Mouse (Mus musculus) MEL (cell line): Measurements from ENCODE around the gene Atp6v1e2. TPM values are rescaled to one million over a fixed set of nuclear protein-coding genes. Genes with fewer than 3 reads are reported as not detected.

Source experiments
- DNase-seq: peaks from one replicate; pipeline ENCODE4 v3.0.0; 2011; ENCODE audit warnings: low read depth, low spot score
- H3K27ac ChIP-seq: 2 replicates; pipeline ENCODE4 v1.5.1; 2012; ENCODE audit warnings: low read depth, mild to moderate bottlenecking, control low read depth, low read length, moderate library complexity; ENCODE audit not compliant: control insufficient read depth
- H3K27me3 ChIP-seq, 2 experiments: fragments of 150-350 bp in 1 of 2; sonication (generic) in 1 of 2; 2 replicates each; pipeline ENCODE4 v1.6.1; 2012; ENCODE audit warnings: low read length in 2 of 2, mild to moderate bottlenecking in 2 of 2, improper control_type of control experiment in 1 of 2, moderate library complexity in 1 of 2; ENCODE audit not compliant: insufficient read depth in 2 of 2, control insufficient read depth in 1 of 2
- H3K36me3 ChIP-seq, 2 experiments: 2 replicates each; pipeline ENCODE4 v1.6.1; 2012 to 2014; ENCODE audit warnings: low read length in 2 of 2, improper control_type of control experiment in 1 of 2, inconsistent platforms in 1 of 2, mild to moderate bottlenecking in 1 of 2; ENCODE audit not compliant: insufficient read depth in 2 of 2, control insufficient read depth in 1 of 2
- H3K4me1 ChIP-seq, 2 experiments: fragments of 150-350 bp in 1 of 2; sonication (generic) in 1 of 2; 2 replicates each; pipeline ENCODE4 v1.6.1; 2012; ENCODE audit warnings: low read length in 2 of 2, improper control_type of control experiment in 1 of 2, mild to moderate bottlenecking in 1 of 2; ENCODE audit not compliant: insufficient read depth in 2 of 2, control insufficient read depth in 1 of 2
- H3K4me3 ChIP-seq, 2 experiments: fragments of 150-350 bp in 1 of 2; sonication (generic) in 1 of 2; 2 replicates each; pipeline ENCODE4 v1.5.1; 2012; ENCODE audit warnings: low read depth in 2 of 2, low read length in 2 of 2, mild to moderate bottlenecking in 2 of 2, moderate library complexity in 2 of 2, control low read depth in 1 of 2, improper control_type of control experiment in 1 of 2; ENCODE audit not compliant: control insufficient read depth in 1 of 2, insufficient read depth in 1 of 2
- H3K79me2 ChIP-seq: 2 replicates; pipeline ENCODE4 v1.6.1; 2012; ENCODE audit warnings: mild to moderate bottlenecking, low read length, moderate library complexity; ENCODE audit not compliant: control insufficient read depth, poor library complexity, insufficient read depth
- H3K9ac ChIP-seq: 2 replicates; pipeline ENCODE4 v1.6.1; 2012; ENCODE audit warnings: low read depth, mild to moderate bottlenecking, control low read depth, low read length, moderate library complexity; ENCODE audit not compliant: control insufficient read depth, poor library complexity, severe bottlenecking
- H3K9me3 ChIP-seq: fragments of 150-350 bp; sonication (generic); replicated peaks from 2 replicates; pipeline ENCODE4 v1.6.1; 2012; ENCODE audit warnings: mild to moderate bottlenecking, low read length, improper control_type of control experiment, moderate library complexity; ENCODE audit not compliant: insufficient read depth
- BHLHE40 ChIP-seq: IDR thresholded peaks from 2 replicates; pipeline ENCODE4 v1.6.1; 2012; ENCODE audit warnings: low read depth, mild to moderate bottlenecking, inconsistent platforms, low read length, improper control_type of control experiment, borderline replicate concordance
- CHD1 ChIP-seq: IDR thresholded peaks from 2 replicates; pipeline ENCODE4 v1.6.1; 2012; ENCODE audit warnings: low read depth, mild to moderate bottlenecking, inconsistent platforms, low read length, improper control_type of control experiment
- CHD2 ChIP-seq: IDR thresholded peaks from 2 replicates; pipeline ENCODE4 v1.6.1; 2011; ENCODE audit warnings: low read length, improper control_type of control experiment
- E2F4 ChIP-seq: IDR thresholded peaks from 2 replicates; pipeline ENCODE4 v1.6.1; 2011; ENCODE audit warnings: low read depth, low read length, improper control_type of control experiment, borderline replicate concordance
- ELF1 ChIP-seq: IDR thresholded peaks from 2 replicates; pipeline ENCODE4 v1.6.1; 2014; ENCODE audit warnings: low read depth, mild to moderate bottlenecking, inconsistent platforms, low read length, improper control_type of control experiment, moderate library complexity
- EP300 ChIP-seq, 2 experiments: IDR thresholded peaks; 2 replicates each; pipeline ENCODE4 v1.6.1; 2011; ENCODE audit warnings: improper control_type of control experiment in 2 of 2, low read length in 2 of 2, low read depth in 1 of 2, mild to moderate bottlenecking in 1 of 2
- GABPA ChIP-seq: IDR thresholded peaks from 2 replicates; pipeline ENCODE4 v1.6.1; 2012; ENCODE audit warnings: low read depth, mild to moderate bottlenecking, inconsistent platforms, low read length, improper control_type of control experiment, moderate library complexity
- GATA1 ChIP-seq: IDR thresholded peaks from 2 replicates; pipeline ENCODE4 v1.6.1; 2011; ENCODE audit warnings: low read depth, low read length, improper control_type of control experiment
- JUND ChIP-seq: IDR thresholded peaks from 2 replicates; pipeline ENCODE4 v1.6.1; 2011; ENCODE audit warnings: low read depth, mild to moderate bottlenecking, improper control_type of control experiment, low read length
- KAT2A ChIP-seq: conservative IDR thresholded peaks from 2 replicates; pipeline ENCODE4 v1.6.1; 2012; ENCODE audit warnings: low read depth, low read length, improper control_type of control experiment, inconsistent platforms
- MAFK ChIP-seq: IDR thresholded peaks from 2 replicates; pipeline ENCODE4 v1.6.1; 2011; ENCODE audit warnings: low read depth, mild to moderate bottlenecking, low read length, improper control_type of control experiment, borderline replicate concordance
- MAX ChIP-seq: IDR thresholded peaks from 2 replicates; pipeline ENCODE4 v1.6.1; 2011; ENCODE audit warnings: low read length, improper control_type of control experiment
- MEF2A ChIP-seq: IDR thresholded peaks from 2 replicates; pipeline ENCODE4 v1.6.1; 2014; ENCODE audit warnings: low read depth, mild to moderate bottlenecking, inconsistent platforms, low read length, improper control_type of control experiment; ENCODE audit not compliant: poor library complexity, insufficient replicate concordance, severe bottlenecking; ENCODE audit errors: extremely low read depth
- MXI1 ChIP-seq: IDR thresholded peaks from 2 replicates; pipeline ENCODE4 v1.6.1; 2011; ENCODE audit warnings: mild to moderate bottlenecking, low read depth, low read length, improper control_type of control experiment
- MYB ChIP-seq: IDR thresholded peaks from 2 replicates; pipeline ENCODE4 v1.6.1; 2011; ENCODE audit warnings: mild to moderate bottlenecking, low read depth, low read length, improper control_type of control experiment
- NRF1 ChIP-seq: IDR thresholded peaks from 2 replicates; pipeline ENCODE4 v1.6.1; 2014; ENCODE audit warnings: low read depth, mild to moderate bottlenecking, inconsistent platforms, low read length, improper control_type of control experiment, moderate library complexity; ENCODE audit not compliant: poor library complexity, insufficient read depth, severe bottlenecking
- POLR2A ChIP-seq, 2 experiments: IDR thresholded peaks; 2 replicates each; pipeline ENCODE4 v1.6.1; 2011 to 2012; ENCODE audit warnings: low read length in 2 of 2, mild to moderate bottlenecking in 2 of 2, control low read depth in 1 of 2, improper control_type of control experiment in 1 of 2, low read depth in 1 of 2, moderate library complexity in 1 of 2; ENCODE audit not compliant: control insufficient read depth in 1 of 2, insufficient read depth in 1 of 2, poor library complexity in 1 of 2
- POLR2AphosphoS5 ChIP-seq: IDR thresholded peaks from 2 replicates; pipeline ENCODE4 v1.6.1; 2012; ENCODE audit warnings: low read depth, borderline replicate concordance, mild to moderate bottlenecking, inconsistent platforms, low read length, moderate library complexity, mixed read lengths
- RAD21 ChIP-seq: IDR thresholded peaks from 2 replicates; pipeline ENCODE4 v1.6.1; 2011; ENCODE audit warnings: mild to moderate bottlenecking, low read depth, low read length, improper control_type of control experiment
- RCOR1 ChIP-seq: IDR thresholded peaks from 2 replicates; pipeline ENCODE4 v1.6.1; 2012; ENCODE audit warnings: low read depth, mild to moderate bottlenecking, inconsistent platforms, low read length, improper control_type of control experiment
- SIN3A ChIP-seq: IDR thresholded peaks from 2 replicates; pipeline ENCODE4 v1.6.1; 2012; ENCODE audit warnings: low read length, improper control_type of control experiment, inconsistent platforms
- SMC3 ChIP-seq: IDR thresholded peaks from 2 replicates; pipeline ENCODE4 v1.6.1; 2011; ENCODE audit warnings: low read depth, low read length, improper control_type of control experiment
- TAL1 ChIP-seq: IDR thresholded peaks from 2 replicates; pipeline ENCODE4 v1.6.1; 2012; ENCODE audit warnings: mild to moderate bottlenecking, inconsistent platforms, low read length, moderate library complexity, mixed read lengths
- TBP ChIP-seq: IDR thresholded peaks from 2 replicates; pipeline ENCODE4 v1.8.0; 2011; ENCODE audit warnings: low read depth, low read length, improper control_type of control experiment
- UBTF ChIP-seq: IDR thresholded peaks from 2 replicates; pipeline ENCODE4 v1.6.1; 2012; ENCODE audit warnings: low read depth, mild to moderate bottlenecking, inconsistent platforms, low read length, improper control_type of control experiment, moderate library complexity, borderline replicate concordance; ENCODE audit not compliant: insufficient read depth
- USF1 ChIP-seq: IDR thresholded peaks from 2 replicates; pipeline ENCODE4 v1.6.1; 2014; ENCODE audit warnings: low read depth, mild to moderate bottlenecking, inconsistent platforms, low read length, improper control_type of control experiment, moderate library complexity
- USF2 ChIP-seq, 2 experiments: IDR thresholded peaks; 2 replicates each; pipeline ENCODE4 v1.6.1; 2011 to 2012; ENCODE audit warnings: improper control_type of control experiment in 2 of 2, low read length in 2 of 2, borderline replicate concordance in 1 of 2, inconsistent platforms in 1 of 2, low read depth in 1 of 2, mild to moderate bottlenecking in 1 of 2; ENCODE audit not compliant: insufficient read depth in 1 of 2
- ZKSCAN1 ChIP-seq: IDR thresholded peaks from 2 replicates; pipeline ENCODE4 v1.6.1; 2012; ENCODE audit warnings: low read depth, mild to moderate bottlenecking, inconsistent platforms, low read length, improper control_type of control experiment, moderate library complexity
- polyA plus RNA-seq, 2 experiments: library from polyadenylated mRNA; stranded (reverse) in 1 of 2; unstranded in 1 of 2; fragments of >175 nt in 1 of 2; fragments of >200 nt in 1 of 2; gene quantifications; 2 replicates each; pipeline versions ENCODE4 v1.2.1 to v1.2.4; 2012; ENCODE audit warnings: low replicate concordance in 2 of 2, low read depth in 1 of 2; ENCODE audit not compliant: insufficient read length in 2 of 2, insufficient read depth in 1 of 2, missing spikeins in 1 of 2
- total RNA-seq: library from RNA; depleted of rRNA; stranded (reverse); fragments of 300-350 nt; gene quantifications from 2 replicates; pipeline ENCODE4 v1.2.3, GENCODE M21; 2012; rRNA removed

Atp6v1e2 gene
- total RNA-seq (not detected in 2 replicates), polyA plus RNA-seq (not detected)

- Histone ChIP-seq H3K9ac (no peak within 1 kb of the TSS; the same call in 1 of the 2 replicates), H3K27ac (no peak within 1 kb of the TSS)
- no peak for TF ChIP-seq ZKSCAN1
- TF ChIP-seq E2F4: no peak
- TF ChIP-seq ELF1: no peak
- no peak for TF ChIP-seq NRF1
- no peak for TF ChIP-seq RAD21
- TF ChIP-seq BHLHE40: no peak
- no peak for TF ChIP-seq SMC3
- TF ChIP-seq TAL1: no peak
- TF ChIP-seq TBP: no peak
- no peak for TF ChIP-seq MAFK
- TF ChIP-seq POLR2AphosphoS5: no peak
- no peak for TF ChIP-seq USF2 (IDR thresholded peaks at IDR 0.05; ENCODE audit: borderline replicate concordance in 1 of 2, insufficient read depth in 1 of 2, low read depth in 1 of 2, low read length in 2 of 2)
- TF ChIP-seq EP300 (IDR thresholded peaks at IDR 0.05; ENCODE audit: low read depth in 1 of 2, low read length in 2 of 2): no peak
- TF ChIP-seq, all 39 proteins: peak for 0
- H3K79me2 ChIP-seq: no peaks in the 10 kb centered on the region
- peak within 1 kb of the TSS; percentile 63 for H3K4me3 ChIP-seq
- no peaks in the 10 kb centered on the region; a peak in 1 of 4 replicates for H3K27me3 ChIP-seq
- peaks cover 0 to 2% of the 10 kb centered on the region in 2 experiments; a peak in 1 of 4 replicates for H3K36me3 ChIP-seq
- DNase-seq: no peak
- no peaks in the 10 kb centered on the region for H3K9me3 ChIP-seq
- peaks cover 0 to 4% of the 10 kb centered on the region in 2 experiments; a peak in 1 of 4 replicates for H3K4me1 ChIP-seq
Observed at GRCm38 (mm10) chr17:86947840-86948796, at the start of gene Atp6v1e2. Atp6v1e2 (minus strand) TSS chr17:86947897.

DNA sequence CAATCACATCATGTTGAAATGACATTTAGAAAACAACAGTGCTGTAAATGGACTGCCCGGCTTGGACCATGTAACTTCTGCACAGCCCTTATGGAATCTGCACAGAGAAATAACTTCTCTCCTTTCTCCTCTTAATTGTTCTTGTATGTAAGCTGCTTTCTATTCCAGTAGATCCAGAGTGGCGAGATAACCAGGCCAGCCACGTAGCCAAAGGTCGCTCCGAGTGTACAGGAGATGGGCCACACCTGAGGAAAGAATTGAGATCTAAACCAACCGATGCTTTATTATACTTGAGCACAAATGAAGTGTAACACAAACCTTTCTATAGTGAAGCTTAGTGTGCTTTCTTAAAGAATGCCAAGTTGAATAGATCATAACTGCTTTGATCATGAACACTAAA lies 49.6 kb upstream of the Atp6v1e2 start:
- no peaks in the 10 kb centered on the region; a peak in 1 of 4 replicates for H3K36me3 ChIP-seq
- no peak for DNase-seq
- no peak overlapping the region for H3K27ac ChIP-seq
- H3K4me1 ChIP-seq: no peaks in the 10 kb centered on the region
- H3K79me2 ChIP-seq: no peaks in the 10 kb centered on the region
- TF ChIP-seq JUND (no peak), USF1 (no peak), SIN3A (no peak), CHD1 (no peak), POLR2A (IDR thresholded peaks at IDR 0.05; ENCODE audit: control insufficient read depth in 1 of 2, insufficient read depth in 1 of 2, low read depth in 1 of 2, low read length in 2 of 2, poor library complexity in 1 of 2) (no peak), NRF1 (no peak), ZKSCAN1 (no peak), POLR2AphosphoS5 (no peak), KAT2A (no peak), MEF2A (no peak), CHD2 (no peak), ELF1 (no peak), MXI1 (no peak), SMC3 (no peak), MYB (no peak), MAX (no peak), GABPA (no peak), UBTF (no peak), GATA1 (no peak), RCOR1 (no peak)
- no peaks in the 10 kb centered on the region for H3K9me3 ChIP-seq
- H3K9ac ChIP-seq: no peak overlapping the region
- no peaks in the 10 kb centered on the region for H3K27me3 ChIP-seq
- H3K4me3 ChIP-seq: no peak overlapping the region
